Mouse (Mus musculus) heart, embryonic 10.5 days (tissue): ENCODE measurements around the gene Gnat1. TPM values are rescaled to one million over a fixed set of nuclear protein-coding genes. Genes with fewer than 3 reads are reported as not detected.
"Not testable (repeated sequence)": the region's sequence is repeated elsewhere in the genome, so short reads cannot be mapped to it uniquely, and the experiment has no call there.

ENCODE experiments used
- DNase-seq: peaks from one replicate; pipeline ENCODE4 v3.0.0-alpha.2; 2017; ENCODE audit warnings: low spot score
- H3K27ac ChIP-seq: fragments of 300-500 bp; sonication (generic); 2 replicates; pipeline ENCODE4 v1.5.1; 2016; ENCODE audit warnings: mild to moderate bottlenecking
- H3K27me3 ChIP-seq: fragments of 300-500 bp; sonication (generic); 2 replicates; pipeline ENCODE4 v1.6.1; 2016; ENCODE audit warnings: mild to moderate bottlenecking; ENCODE audit not compliant: poor library complexity, insufficient read depth, severe bottlenecking
- H3K36me3 ChIP-seq: fragments of 300-500 bp; sonication (generic); 2 replicates; pipeline ENCODE4 v1.6.1; 2016; ENCODE audit warnings: mild to moderate bottlenecking, moderate library complexity
- H3K4me1 ChIP-seq: fragments of 300-500 bp; sonication (generic); 2 replicates; pipeline ENCODE4 v1.6.1; 2016; ENCODE audit warnings: mild to moderate bottlenecking
- H3K4me3 ChIP-seq: fragments of 300-500 bp; sonication (generic); 2 replicates; pipeline ENCODE4 v1.5.1; 2016; ENCODE audit warnings: mild to moderate bottlenecking, moderate library complexity
- H3K9me3 ChIP-seq: fragments of 300-500 bp; sonication (generic); 2 replicates; pipeline ENCODE4 v1.6.1; 2016; ENCODE audit warnings: mild to moderate bottlenecking, moderate library complexity
- WGBS: fragments of 180-500 bp; shearing (Covaris S2); methylation state at CpG from one replicate; pipeline ENCODE4 v1.1.7; 2016; 5-methylcytosine and 5-hydroxymethylcytosine counted together
- polyA plus RNA-seq: library from polyadenylated mRNA; unstranded; fragments of >200 nt; fragmentation: Nextera tagmentation; extraction: Ambion mirVana; gene quantifications from 2 replicates; pipeline ENCODE4 v1.2.1, GENCODE M21; 2016

Gene Gnat1
- polyA plus RNA-seq, 1 experiment from 2014 or later, result 3.2 TPM

GRCm38 (mm10) chr9:107677819-107678526, 1.5 kb downstream of the Gnat1 start:
- H3K4me3 ChIP-seq, result not testable (repeated sequence)

GRCm38 (mm10) chr9:107677091-107677784, 2.3 kb downstream of the Gnat1 start:
- no peak overlapping the region for H3K27ac ChIP-seq
- WGBS, result 18% methylated on average over 17 of the region's 17 CpGs
- H3K27me3 ChIP-seq, result peaks cover 67% of the 10 kb centered on the region

More at GRCm38 (mm10) chr9:107677819-107678526, 1.5 kb downstream of the Gnat1 start:
- H3K9me3 ChIP-seq, H3K36me3 ChIP-seq, H3K27ac ChIP-seq, DNase-seq: not testable (repeated sequence)
- WGBS, result 33% methylated on average over 14 of the region's 14 CpGs
- Histone ChIP-seq H3K4me1 (peaks cover 23% of the 10 kb centered on the region), H3K27me3 (peaks cover 67% of the 10 kb centered on the region)

GRCm38 (mm10) chr9:107676302-107676701, 3.2 kb downstream of the Gnat1 start:
- H3K36me3 ChIP-seq, result no peaks in the 10 kb centered on the region
- 3% methylated on average over 25 of the region's 25 CpGs for WGBS
- H3K9me3 ChIP-seq, result no peaks in the 10 kb centered on the region
- H3K27me3 ChIP-seq, result peaks cover 67% of the 10 kb centered on the region
- DNase-seq, result no peak
- H3K4me1 ChIP-seq, result peaks cover 19% of the 10 kb centered on the region
- peak overlapping the region; percentile 55 for H3K4me3 ChIP-seq
- peak overlapping the region; percentile 11; the same call in 1 of the 2 replicates for H3K27ac ChIP-seq

More at GRCm38 (mm10) chr9:107677091-107677784, 2.3 kb downstream of the Gnat1 start:
- peaks cover 3% of the 10 kb centered on the region; the same call in 1 of the 2 replicates for H3K36me3 ChIP-seq
- no peak overlapping the region for H3K4me3 ChIP-seq
- H3K9me3 ChIP-seq, result no peaks in the 10 kb centered on the region
- H3K4me1 ChIP-seq, result peaks cover 19% of the 10 kb centered on the region
- DNase-seq, result no peak

- no peaks in the 10 kb centered on the region for H3K9me3 ChIP-seq
- H3K27ac ChIP-seq, result peak overlapping the region; percentile 11; the same call in 1 of the 2 replicates
- under 1% methylated on average over 39 of the region's 39 CpGs for WGBS
- peaks cover 64% of the 10 kb centered on the region for H3K27me3 ChIP-seq
- DNase-seq, result peak; percentile 88
- peak overlapping the region; percentile 55 for H3K4me3 ChIP-seq
- H3K4me1 ChIP-seq, result peaks cover 20% of the 10 kb centered on the region
- no peaks in the 10 kb centered on the region for H3K36me3 ChIP-seq
Measured at GRCm38 (mm10) chr9:107675671-107676301, 3.7 kb downstream of the Gnat1 start.

GRCm38 (mm10) chr9:107674609-107675429, 4.7 kb downstream of the Gnat1 start:
- WGBS, result 57% methylated on average over 9 of the region's 9 CpGs
- peaks cover 30% of the 10 kb centered on the region for H3K4me1 ChIP-seq
- no peak overlapping the region for H3K27ac ChIP-seq
- H3K27me3 ChIP-seq, result peaks cover 56% of the 10 kb centered on the region
- H3K9me3 ChIP-seq, result no peaks in the 10 kb centered on the region
- no peak overlapping the region for H3K4me3 ChIP-seq
- no peak for DNase-seq
- H3K36me3 ChIP-seq, result no peaks in the 10 kb centered on the region

GRCm38 (mm10) chr9:107670259-107670658, 9.3 kb downstream of the Gnat1 start:
- Histone ChIP-seq H3K27me3 (peaks cover 49% of the 10 kb centered on the region), H3K36me3 (no peaks in the 10 kb centered on the region), H3K27ac (peak overlapping the region; percentile 67), H3K9me3 (no peaks in the 10 kb centered on the region), H3K4me3 (no peak overlapping the region), H3K4me1 (peaks cover 54% of the 10 kb centered on the region)
- no peak for DNase-seq
- WGBS, result 25% methylated on average over 5 of the region's 5 CpGs

- no peaks in the 10 kb centered on the region for H3K9me3 ChIP-seq
- H3K27ac ChIP-seq, result peak within 1 kb of the TSS; percentile 80
- H3K4me3 ChIP-seq, result 0 out of 2 replicates have a peak within 1 kb of the TSS, but pooled peaks have one; percentile 8
- peaks cover 53% of the 10 kb centered on the region for H3K4me1 ChIP-seq
- no peaks in the 10 kb centered on the region for H3K36me3 ChIP-seq
- DNase-seq, result no peak
- peaks cover 47% of the 10 kb centered on the region for H3K27me3 ChIP-seq
- WGBS, result 84% methylated on average over 9 of the region's 9 CpGs
Measured at GRCm38 (mm10) chr9:107669480-107669945, 10.0 kb downstream of the Gnat1 start, which contains the start of gene Slc38a3. Slc38a3 (minus strand) TSS chr9:107669530.

- Histone ChIP-seq H3K4me3 (0 out of 2 replicates have a peak overlapping the region, but pooled peaks have one; percentile 8), H3K27me3 (peaks cover 43% of the 10 kb centered on the region), H3K36me3 (no peaks in the 10 kb centered on the region), H3K4me1 (peaks cover 55% of the 10 kb centered on the region), H3K9me3 (no peaks in the 10 kb centered on the region), H3K27ac (peak overlapping the region; percentile 80)
- 64% methylated on average over 3 of the region's 3 CpGs for WGBS
- no peak for DNase-seq
Measured at GRCm38 (mm10) chr9:107668916-107669315, 10.6 kb downstream of the Gnat1 start.

GRCm38 (mm10) chr9:107668011-107668410, 11.5 kb downstream of the Gnat1 start:
- 0 out of 2 replicates have a peak overlapping the region, but pooled peaks have one; percentile 63 for H3K4me3 ChIP-seq
- no peaks in the 10 kb centered on the region for H3K36me3 ChIP-seq
- peaks cover 47% of the 10 kb centered on the region for H3K27me3 ChIP-seq
- 26% methylated on average over 8 of the region's 8 CpGs for WGBS
- no peaks in the 10 kb centered on the region for H3K9me3 ChIP-seq
- H3K4me1 ChIP-seq, result peaks cover 64% of the 10 kb centered on the region
- DNase-seq, result no peak
- peak overlapping the region; percentile 80 for H3K27ac ChIP-seq

GRCm38 (mm10) chr9:107667219-107667618, 12.3 kb downstream of the Gnat1 start:
- under 1% methylated on average over 24 of the region's 24 CpGs for WGBS
- H3K27ac ChIP-seq, result peak overlapping the region; percentile 80
- peaks cover 71% of the 10 kb centered on the region for H3K4me1 ChIP-seq

GRCm38 (mm10) chr9:107666751-107667205, 12.7 kb downstream of the Gnat1 start:
- H3K4me3 ChIP-seq, result peak overlapping the region; percentile 63
- DNase-seq, result no peak
- peaks cover 54% of the 10 kb centered on the region for H3K27me3 ChIP-seq
- H3K36me3 ChIP-seq, result no peaks in the 10 kb centered on the region
- H3K27ac ChIP-seq, result peak overlapping the region; percentile 80
- no peaks in the 10 kb centered on the region for H3K9me3 ChIP-seq
- WGBS, result 1% methylated on average over 30 of the region's 30 CpGs
- H3K4me1 ChIP-seq, result peaks cover 72% of the 10 kb centered on the region

More at GRCm38 (mm10) chr9:107667219-107667618, 12.3 kb downstream of the Gnat1 start:
- Histone ChIP-seq H3K4me3 (peak overlapping the region; percentile 63), H3K27me3 (peaks cover 54% of the 10 kb centered on the region), H3K36me3 (no peaks in the 10 kb centered on the region), H3K9me3 (no peaks in the 10 kb centered on the region)
- peak; percentile 91 for DNase-seq

- no peaks in the 10 kb centered on the region for H3K9me3 ChIP-seq
- no peak overlapping the region for H3K4me3 ChIP-seq
- H3K27ac ChIP-seq, result no peak overlapping the region
- H3K4me1 ChIP-seq, result peaks cover 66% of the 10 kb centered on the region
- 88% methylated on average over 7 of the region's 7 CpGs for WGBS
- peaks cover 55% of the 10 kb centered on the region for H3K27me3 ChIP-seq
- H3K36me3 ChIP-seq, result no peaks in the 10 kb centered on the region
- no peak for DNase-seq
Measured at GRCm38 (mm10) chr9:107665308-107665707, 14.2 kb downstream of the Gnat1 start.
